Mouse (Mus musculus) megakaryocyte, adult 5-6 weeks (primary cell): Measurements from ENCODE around the gene Kctd13. TPM values are rescaled to one million over a fixed set of nuclear protein-coding genes. Genes with fewer than 3 reads are reported as not detected.

Experiments
- ATAC-seq: 2 replicates; pipeline ENCODE4 v1.8.0; 2016; ENCODE audit warnings: mild to moderate bottlenecking, inconsistent platforms; ENCODE audit not compliant: poor library complexity, severe bottlenecking
- total RNA-seq, 2 experiments: library from RNA; stranded (forward) in 1 of 2; stranded (reverse) in 1 of 2; fragments of 153-499, 151-499 nt in 1 of 2; fragments of 221-1000, 200-1000 nt in 1 of 2; gene quantifications; 2 replicates each; pipeline versions ENCODE4 v1.2.3 to v1.2.4; 2015 to 2017

The Kctd13 gene
- total RNA-seq, 2 experiments from 2014 or later, result 7.3 to 19.0 TPM

GRCm38 (mm10) chr7:126941171-126941570 lies 12.5 kb downstream of the Kctd13 start:
- peak; percentile 66 for ATAC-seq

DNA sequence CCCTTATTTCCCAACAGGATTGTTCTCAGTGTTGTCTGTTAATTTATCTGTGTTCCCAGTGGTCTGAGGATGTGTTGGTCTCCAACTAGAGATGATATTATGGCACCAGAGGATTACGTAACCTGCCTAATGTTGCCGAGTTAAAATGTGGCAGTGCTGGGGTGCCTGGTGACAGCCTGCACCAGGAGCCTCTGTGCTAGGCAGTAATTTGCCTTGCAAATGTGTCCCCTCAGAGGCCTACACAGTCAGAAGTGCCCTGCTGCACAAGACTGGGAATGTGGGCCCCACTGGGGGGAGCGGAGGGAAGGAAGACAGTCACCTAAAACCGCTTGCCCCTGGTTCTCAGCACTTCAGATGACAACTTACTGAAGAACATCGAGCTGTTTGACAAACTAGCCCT lies 13.1 kb downstream of the Kctd13 start:
- no peak for ATAC-seq

DNA sequence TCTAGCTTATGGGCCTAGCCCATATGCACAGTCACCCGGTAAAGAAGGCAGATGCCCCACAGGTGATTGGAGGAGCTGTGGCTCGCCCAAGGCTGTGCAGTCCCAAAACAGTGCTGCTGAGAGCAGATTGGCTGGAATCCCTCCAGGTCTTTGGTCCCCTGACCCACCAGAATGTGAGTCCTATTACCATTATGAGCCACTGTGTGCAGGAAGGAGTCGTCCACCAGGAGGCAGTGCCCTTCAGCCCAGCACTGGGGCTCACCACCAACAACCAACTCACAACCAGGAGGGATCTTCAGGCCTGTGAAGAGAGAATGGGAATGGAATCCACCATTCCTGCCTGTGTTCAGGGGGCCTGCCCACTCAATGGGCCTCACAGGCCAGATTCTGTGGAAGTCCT lies 17.9 kb downstream of the Kctd13 start:
- peak; percentile 62; the same call in 1 of the 2 replicates for ATAC-seq

DNA sequence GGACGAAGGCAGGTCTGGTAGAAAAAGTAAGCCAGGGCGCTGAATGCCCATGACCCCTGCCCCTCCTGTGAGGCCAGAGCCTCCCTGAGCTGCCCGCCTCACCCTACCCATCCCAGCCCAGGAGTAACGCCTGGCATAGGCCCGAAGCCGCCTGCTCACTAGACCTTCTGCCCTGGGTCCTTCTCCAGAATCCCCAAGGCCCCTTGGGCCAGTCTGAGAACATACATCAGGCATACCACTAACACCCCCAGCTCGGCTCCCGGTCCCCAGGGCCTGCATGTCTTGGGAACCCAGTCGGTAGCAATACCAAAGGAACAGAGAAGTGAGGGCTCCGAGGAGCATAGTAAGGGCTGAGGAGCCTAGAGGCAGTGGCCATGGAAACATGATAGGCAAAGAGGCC lies 19.9 kb downstream of the Kctd13 start:
- ATAC-seq, result no peak

DNA sequence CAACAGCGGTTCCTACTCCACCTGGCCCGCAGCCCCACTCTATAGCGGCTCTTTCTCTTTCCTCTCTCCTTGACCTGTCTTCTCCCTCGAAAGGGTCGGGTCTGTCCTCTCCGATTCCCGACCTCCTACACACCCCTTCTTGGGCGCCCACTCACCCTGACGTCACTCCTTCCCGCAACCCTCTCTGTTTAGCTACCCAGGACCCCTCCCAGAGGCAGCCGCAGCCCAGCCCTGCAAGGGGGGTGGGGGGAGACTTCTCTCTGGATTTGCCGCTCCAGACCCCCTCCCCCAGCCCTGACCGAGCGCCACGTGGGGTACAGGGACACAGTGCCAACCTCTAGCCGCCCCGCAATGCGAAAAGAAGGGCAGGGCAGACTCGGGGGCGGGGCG lies 20.7 kb downstream of the Kctd13 start, which contains the start of gene Asphd1:
Gene Asphd1 (minus strand): TSS at position 180 of the 390 bp plus-strand sequence.
- no peak for ATAC-seq

DNA sequence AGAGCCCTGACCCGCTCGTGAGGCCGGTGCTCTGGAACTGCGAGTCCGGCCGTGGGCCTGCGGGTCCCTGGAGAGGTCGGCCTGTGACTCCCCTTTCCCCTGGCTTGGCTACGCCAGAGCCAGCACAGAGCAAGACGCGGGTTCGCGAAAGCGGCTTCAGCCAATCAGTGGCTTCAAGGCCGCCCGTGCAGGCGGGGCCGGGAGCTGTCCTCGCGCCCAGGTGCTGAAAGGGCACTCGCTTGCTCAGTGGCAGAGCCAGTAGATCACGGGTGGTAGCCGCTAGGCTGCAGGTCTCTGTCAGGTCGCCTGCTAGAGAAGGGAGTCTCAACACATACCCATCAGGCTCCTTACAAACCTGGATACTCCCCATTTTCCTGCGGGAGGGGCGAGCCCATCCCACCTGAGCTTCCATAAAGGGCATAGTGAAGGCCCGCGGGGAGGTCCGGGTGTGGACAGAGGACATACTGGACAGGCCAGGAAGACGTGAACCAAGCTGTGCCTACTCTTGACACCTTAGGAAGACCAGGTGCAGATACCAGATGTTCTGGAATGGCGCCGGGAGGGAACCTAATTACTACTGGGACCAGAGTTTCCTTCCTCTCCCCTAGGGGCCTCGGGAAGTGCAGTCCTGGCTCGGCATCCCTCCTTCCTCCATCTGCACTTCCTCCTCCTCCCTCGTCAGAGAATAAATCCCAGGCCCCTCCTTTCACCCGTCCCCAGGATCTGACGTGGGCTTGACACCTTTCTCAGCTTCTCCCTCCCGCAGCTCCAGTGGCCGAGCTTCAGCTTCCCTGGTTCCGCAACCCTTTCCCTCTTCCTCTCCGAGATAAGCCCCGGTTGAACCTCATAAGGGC lies 21.3 kb downstream of the Kctd13 start, which contains the start of gene Sez6l2:
Gene Sez6l2 (plus strand): TSS at position 771 of the 854 bp plus-strand sequence.
- peak; percentile 96 for ATAC-seq

DNA sequence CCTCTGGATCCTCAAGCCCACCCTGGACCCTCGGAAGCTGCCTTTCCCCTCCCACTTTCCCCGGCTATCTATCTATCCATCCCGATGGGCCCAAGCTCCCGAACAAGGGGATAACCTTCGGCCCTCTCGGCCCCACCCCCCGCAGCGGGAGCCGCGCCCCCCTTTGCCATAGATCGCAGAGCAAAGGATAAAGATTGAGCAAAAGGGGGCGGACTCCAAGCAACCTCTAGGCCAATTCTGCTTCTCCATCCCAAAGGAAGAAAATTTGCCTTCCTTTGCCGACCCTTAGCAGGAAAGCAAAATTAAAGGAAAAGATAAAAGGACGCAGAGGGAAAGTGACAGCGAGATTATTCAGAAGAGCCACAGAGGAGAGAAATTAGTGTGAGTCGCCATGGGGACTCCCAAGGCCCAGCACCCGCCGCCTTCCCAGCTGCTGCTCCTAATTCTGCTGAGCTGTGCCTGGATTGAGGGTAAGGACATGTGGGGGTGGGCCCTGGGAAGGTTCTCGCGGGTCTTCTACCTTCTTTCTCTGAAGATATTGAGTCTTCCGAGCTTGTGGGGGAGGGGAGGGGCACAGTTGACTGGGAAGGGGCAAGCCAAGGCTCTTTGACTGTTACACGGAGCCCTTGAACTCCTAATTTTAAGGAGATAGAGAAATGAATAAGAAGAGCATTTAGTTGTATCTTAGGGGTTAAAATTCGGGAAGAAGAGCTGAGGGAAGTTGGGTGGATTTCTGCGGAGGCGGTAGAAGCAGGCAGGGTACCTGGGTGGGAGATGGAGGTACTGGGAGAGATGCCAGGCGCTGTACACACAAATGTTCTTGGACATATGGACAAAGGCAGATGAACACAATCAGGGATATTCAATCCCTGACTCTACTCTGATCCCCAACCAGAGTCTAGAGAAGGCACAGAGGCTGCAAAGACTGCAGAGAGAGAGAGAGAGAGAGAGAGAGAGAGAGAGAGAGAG lies 22.3 kb downstream of the Kctd13 start:
- ATAC-seq, result no peak

DNA sequence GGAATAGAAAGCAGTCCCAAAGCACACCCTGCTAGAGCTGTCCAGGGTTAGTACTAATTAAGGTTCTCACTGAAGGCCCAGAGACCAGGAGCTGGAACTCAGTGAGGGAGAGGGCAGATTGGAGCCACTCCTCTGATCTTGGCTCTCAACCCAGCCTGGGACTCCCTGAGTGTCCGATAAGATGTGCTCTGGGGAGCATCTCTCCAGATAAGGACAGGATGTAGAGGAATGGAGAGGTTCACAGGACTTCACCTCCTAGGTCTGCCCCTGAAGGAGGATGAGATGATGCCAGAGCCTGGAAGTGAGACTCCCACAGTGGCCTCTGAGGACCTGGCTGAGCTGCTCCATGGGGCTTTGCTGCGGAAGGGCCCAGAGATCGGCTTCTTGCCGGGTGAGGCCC lies 23.1 kb downstream of the Kctd13 start:
- no peak for ATAC-seq

DNA sequence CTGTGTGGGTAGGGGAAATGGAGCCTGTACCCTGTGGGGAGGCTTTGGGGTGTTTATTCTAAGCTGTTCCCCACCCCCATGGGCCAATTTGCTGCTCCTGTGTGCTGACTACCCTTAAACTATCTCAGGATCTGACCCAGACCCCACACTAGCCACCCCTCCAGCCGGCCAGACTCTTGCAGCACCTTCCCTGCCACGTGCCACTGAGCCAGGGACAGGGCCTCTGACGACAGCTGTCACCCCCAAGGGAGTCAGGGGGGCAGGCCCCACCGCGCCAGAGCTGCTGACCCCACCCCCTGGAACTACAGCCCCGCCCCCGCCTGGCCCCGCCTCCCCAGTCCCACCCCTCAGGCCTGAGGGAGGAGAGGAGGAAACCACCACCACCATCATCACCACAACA lies 24.0 kb downstream of the Kctd13 start:
- ATAC-seq, result no peak

- no peak for ATAC-seq
These were observed 26.4 kb downstream of the Kctd13 start for GRCm38 (mm10) chr7:126955125-126955524.

DNA sequence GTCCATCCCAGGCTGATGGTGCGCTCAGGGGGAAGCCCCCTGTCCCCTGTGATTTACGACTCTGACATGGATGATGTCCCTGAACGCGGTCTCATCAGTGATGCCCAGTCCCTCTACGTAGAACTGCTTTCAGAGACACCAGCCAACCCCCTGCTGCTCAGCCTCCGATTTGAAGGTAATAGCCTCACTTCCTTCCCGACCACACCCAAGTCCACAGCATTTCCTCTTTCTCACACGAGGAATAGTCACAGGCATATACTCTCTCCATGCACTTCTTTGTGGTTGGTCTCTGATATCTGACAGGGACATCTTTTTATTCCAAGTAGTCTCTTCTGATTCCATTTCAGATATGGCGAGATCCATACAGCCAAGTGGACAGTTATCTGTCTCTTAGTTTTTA lies 31.1 kb downstream of the Kctd13 start:
- ATAC-seq, result peak; percentile 33

DNA sequence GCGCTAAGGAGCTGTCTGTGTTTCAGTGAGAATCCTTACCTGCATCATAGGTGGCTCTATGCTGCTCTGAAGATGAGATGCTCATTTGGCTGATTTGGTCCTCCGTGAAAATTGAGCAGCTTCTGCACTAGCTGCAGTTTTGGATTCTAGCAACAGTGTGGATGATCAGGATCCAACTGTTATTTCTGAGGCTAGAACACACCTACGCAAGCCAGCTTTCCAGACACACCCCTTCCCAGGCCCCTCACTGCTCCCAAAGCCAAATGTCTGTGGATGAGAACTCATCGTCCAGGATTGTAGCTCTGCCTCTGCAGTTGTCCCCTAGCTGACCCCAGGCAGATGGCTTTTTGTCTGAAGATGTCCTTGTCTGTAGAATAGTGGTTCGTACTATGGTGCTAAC lies 32.4 kb downstream of the Kctd13 start:
- ATAC-seq, result no peak

DNA sequence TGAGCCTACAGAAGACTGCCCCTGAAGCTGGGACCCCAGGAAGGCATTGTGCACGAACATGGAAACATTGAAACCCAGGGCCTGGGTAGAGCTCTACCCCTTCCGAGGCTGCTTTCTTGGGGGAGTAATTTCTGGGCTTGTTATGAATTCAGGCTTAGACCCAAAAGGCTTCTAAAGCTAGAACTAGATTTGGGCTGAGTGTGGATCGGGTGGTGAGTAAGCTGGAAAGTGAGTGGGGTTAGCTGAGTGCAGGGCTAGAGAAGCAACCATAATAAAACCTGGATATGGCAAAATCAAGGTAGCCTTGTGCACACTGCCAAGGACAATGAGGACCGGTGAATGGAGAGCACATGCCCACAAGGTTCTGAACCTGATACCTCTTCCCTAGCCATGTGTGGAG lies 33.3 kb downstream of the Kctd13 start:
- ATAC-seq, result no peak

- peak; percentile 40; the same call in 1 of the 2 replicates for ATAC-seq
These were observed 35.0 kb downstream of the Kctd13 start for GRCm38 (mm10) chr7:126963548-126964286.

DNA sequence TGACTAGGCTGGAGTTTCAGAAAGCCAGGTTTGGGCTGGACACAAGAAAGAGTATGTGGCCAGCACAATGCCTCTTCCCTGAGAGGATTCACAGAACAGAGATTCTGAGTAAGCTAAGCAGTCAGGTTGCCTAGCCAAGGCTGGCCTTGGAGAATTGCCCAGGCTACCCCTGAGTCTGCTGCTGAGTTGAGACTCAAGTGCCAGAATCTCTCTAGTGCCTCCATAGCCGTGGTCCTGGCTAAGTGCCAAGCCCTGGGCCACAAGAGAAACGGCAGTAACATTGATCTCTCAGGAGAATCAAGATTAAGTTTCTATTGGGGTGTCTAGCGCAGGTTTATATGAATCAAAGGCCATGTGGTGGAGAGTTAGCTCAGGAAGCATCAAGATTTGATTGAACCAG lies 36.9 kb downstream of the Kctd13 start:
- ATAC-seq, result no peak

DNA sequence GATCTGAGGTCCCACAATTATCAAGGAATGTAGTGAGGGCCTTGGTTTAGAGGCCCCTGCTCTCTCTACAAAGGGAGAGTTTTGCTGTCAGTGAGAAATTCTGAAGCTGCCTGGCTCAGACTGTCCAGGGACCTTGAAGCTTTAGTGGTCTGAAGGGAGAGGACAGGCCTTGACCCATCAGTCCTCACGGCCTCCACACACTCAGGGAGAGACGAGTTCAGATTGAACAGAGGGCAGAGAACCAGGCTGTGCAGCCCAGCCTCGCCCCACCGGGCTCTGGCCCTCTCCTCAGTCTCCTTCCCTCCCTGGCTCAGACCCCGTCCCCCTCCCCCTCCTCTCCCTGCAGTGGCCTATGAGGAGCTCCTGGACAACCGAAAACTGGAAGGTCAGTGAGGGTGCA lies 38.7 kb downstream of the Kctd13 start:
- ATAC-seq, result no peak

DNA sequence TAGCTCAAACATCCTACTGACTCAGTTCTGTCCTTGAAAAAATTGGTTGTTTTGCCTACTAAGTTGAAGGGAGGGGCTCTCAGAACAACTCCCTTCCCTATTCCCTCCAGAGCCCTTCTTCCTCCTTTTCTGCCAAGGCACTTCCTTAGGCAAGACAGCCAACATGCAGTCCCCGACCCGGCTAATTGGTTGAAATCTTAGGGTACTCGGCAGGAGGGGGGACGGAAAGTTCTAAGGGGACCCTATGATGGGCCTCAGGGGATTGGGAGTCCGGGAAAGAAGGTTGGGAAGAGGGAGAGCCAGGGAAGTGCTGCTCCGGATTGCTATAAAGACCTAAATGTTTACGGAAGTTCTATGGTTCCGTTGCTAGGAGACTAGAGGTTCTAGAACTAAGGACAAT lies 46.8 kb downstream of the Kctd13 start:
- peak; percentile 53 for ATAC-seq

GRCm38 (mm10) chr7:126975893-126975949 lies 47.0 kb downstream of the Kctd13 start, which contains the start of gene Cdipt:
Gene Cdipt, plus strand, starts transcription at chr7:126975914.
- no peak for ATAC-seq

DNA sequence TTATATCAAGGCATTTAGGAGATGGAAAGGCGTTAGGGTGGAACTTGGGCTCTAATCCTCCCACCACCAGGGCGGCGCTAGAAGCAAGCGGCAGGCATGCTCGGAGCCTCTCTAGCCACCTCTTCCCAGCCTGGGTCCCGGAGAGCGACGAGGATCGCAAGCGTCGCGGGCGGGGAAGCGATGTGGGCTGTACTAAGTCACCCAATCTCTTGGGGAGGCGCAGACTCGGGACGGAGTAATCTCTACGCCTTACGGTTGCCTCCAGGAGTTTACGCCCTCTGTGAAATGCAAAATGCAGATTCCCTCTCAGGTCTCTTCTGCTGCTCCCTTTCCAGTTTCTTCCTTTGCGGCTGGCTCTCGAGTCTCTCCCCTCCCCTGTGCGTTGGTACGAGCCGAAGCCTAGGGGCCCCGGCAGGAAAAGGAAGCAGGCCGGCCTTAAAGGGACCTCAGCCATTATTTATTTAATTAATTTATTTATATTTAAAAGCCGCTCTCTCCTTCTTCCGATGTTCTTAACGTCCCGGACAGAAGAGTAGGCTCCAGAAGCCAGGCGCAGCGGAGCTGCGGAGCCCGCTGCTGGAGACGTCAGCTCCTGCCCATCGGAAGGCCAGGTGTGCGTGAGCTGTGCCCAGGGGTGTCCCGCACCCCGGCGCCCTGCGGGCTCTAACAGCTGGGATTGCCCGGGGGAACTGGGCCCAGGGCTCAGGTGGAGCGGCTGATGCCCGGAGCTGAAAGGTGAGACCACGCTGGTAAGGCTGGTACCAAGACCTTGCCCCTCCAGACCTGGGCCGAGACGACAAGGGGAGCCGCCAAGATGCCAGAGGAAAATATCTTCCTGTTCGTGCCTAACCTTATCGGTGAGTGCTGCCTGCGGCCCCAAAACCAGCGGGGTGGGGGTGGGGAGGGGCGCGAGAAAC lies 47.5 kb downstream of the Kctd13 start, which contains the start of gene Cdiptos:
Gene Cdiptos (minus strand): TSS at position 149 of the 917 bp plus-strand sequence.
- ATAC-seq, result peak; percentile 95

- no peak for ATAC-seq
These were observed 48.3 kb downstream of the Kctd13 start for GRCm38 (mm10) chr7:126976878-126977459.
